Mouse (Mus musculus): ENCODE measurements around the gene Gtsf1. TPM values are rescaled to one million over a fixed set of nuclear protein-coding genes. Genes with fewer than 3 reads are reported as not detected.

Gtsf1 gene
- polyA plus RNA-seq, 1 experiment from 2014 or later = not detected

DNA sequence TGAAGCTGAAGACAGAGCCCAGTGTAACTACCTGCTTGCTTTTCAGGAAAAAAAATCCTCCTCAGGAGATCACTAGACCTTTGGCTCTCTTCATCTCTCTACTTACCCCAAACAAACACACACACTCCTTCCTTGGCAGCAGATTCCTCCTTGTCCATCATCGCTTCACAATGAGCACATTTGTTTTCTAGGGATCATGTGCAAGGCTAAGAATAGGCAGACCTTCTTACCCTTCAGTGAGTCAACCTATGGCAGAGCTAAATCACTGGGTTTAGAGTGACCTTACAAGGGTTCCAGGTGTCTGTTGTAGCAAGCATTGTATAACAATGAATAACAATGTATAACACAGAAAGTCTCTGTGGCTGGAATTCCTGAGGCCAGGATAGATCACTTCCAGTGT lies 58.5 kb downstream of the Gtsf1 start:
- no peak overlapping the region for H3K27ac ChIP-seq (replicated peaks)
- no peak overlapping the region for H3K9ac ChIP-seq (ENCODE audit: low read length)
- H3K27me3 ChIP-seq (ENCODE audit: control insufficient read depth, insufficient read depth, low read length) = no peaks in the 10 kb centered on the region
- TF ChIP-seq EP300 (optimal IDR thresholded peaks at IDR 0.05) = no peak
- TF ChIP-seq CTCF (IDR thresholded peaks at IDR 0.05; ENCODE audit: low read depth) = no peak
- H3K4me3 ChIP-seq (ENCODE audit: low read depth, low read length) = no peak overlapping the region
- WGBS = 81% methylated on average over 1 of the region's 1 CpGs
- H3K36me3 ChIP-seq (ENCODE audit: control insufficient read depth, insufficient read depth, low read length) = no peaks in the 10 kb centered on the region
- no peaks in the 10 kb centered on the region for H3K9me3 ChIP-seq (ENCODE audit: control insufficient read depth, low read length)
- no peak overlapping the region for H3K4me2 ChIP-seq (replicated peaks; ENCODE audit: low read depth)
- H3K4me1 ChIP-seq (replicated peaks; ENCODE audit: control insufficient read depth, insufficient read depth) = peaks cover 7% of the 10 kb centered on the region; the same call in 1 of the 2 replicates
- DNase-seq (ENCODE audit: low spot score) = no peak
- ATAC-seq (ENCODE audit: low FRiP score, low TSS enrichment) = no peak

DNA sequence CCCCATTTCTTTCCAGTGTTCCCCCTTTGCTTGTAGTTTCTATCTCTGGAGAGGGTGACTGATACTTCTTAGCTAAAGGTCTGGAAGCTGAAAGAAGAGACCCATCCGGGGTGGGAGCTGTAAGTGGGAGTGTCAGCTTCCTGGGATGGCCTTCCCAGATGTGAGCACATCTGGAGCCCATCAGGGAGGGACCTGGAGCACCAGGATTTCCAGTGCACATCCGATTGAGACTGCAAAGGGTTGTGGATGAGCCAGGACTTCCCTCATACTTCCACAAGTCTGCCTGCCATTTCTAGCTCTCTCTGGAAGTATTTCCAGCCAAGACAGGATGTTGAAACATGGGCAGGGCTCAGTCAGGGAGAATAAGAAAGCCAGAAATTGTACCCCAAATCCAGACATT lies 59.1 kb downstream of the Gtsf1 start:
- WGBS = 33% methylated on average over 2 of the region's 2 CpGs
- no peaks in the 10 kb centered on the region for H3K36me3 ChIP-seq (ENCODE audit: control insufficient read depth, insufficient read depth, low read length)
- H3K27me3 ChIP-seq (ENCODE audit: control insufficient read depth, insufficient read depth, low read length) = no peaks in the 10 kb centered on the region
- H3K27ac ChIP-seq (replicated peaks) = no peak overlapping the region
- H3K4me1 ChIP-seq (replicated peaks; ENCODE audit: control insufficient read depth, insufficient read depth) = peaks cover 3% of the 10 kb centered on the region; the same call in 1 of the 2 replicates
- TF ChIP-seq EP300 (optimal IDR thresholded peaks at IDR 0.05) (no peak), CTCF (IDR thresholded peaks at IDR 0.05; ENCODE audit: low read depth) (no peak)
- ATAC-seq (ENCODE audit: low FRiP score, low TSS enrichment) = no peak; the same call in 1 of the 2 replicates
- H3K4me3 ChIP-seq (ENCODE audit: low read depth, low read length) = no peak overlapping the region
- no peaks in the 10 kb centered on the region for H3K9me3 ChIP-seq (ENCODE audit: control insufficient read depth, low read length)
- H3K9ac ChIP-seq (ENCODE audit: low read length) = no peak overlapping the region
- no peak overlapping the region for H3K4me2 ChIP-seq (replicated peaks; ENCODE audit: low read depth)
- DNase-seq (ENCODE audit: low spot score) = no peak

DNA sequence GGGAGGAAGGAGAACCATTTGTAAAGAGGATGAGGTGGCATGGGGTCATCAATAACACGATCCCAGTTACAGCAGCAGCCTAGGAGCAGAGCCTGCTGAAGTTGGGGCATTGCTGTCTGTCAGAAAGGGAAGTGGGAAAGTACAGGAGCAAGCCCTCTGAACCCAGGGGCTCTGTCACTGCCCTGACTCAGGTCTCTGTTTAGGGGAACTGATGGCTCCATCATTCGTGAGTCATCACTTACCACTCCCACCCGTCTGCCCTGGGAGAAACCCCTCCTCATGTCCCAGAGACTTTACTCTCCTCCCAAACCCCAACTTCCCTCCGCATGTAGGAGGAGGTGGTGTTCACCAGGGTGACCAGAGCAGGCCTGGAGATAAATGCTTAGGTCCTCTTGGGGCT lies 59.8 kb downstream of the Gtsf1 start:
- no peak for ATAC-seq (ENCODE audit: low FRiP score, low TSS enrichment)
- Histone ChIP-seq H3K9me3 (ENCODE audit: control insufficient read depth, low read length) (no peaks in the 10 kb centered on the region), H3K27ac (replicated peaks) (no peak overlapping the region), H3K27me3 (ENCODE audit: control insufficient read depth, insufficient read depth, low read length) (no peaks in the 10 kb centered on the region), H3K36me3 (ENCODE audit: control insufficient read depth, insufficient read depth, low read length) (no peaks in the 10 kb centered on the region), H3K4me3 (ENCODE audit: low read depth, low read length) (no peak overlapping the region), H3K9ac (ENCODE audit: low read length) (no peak overlapping the region), H3K4me1 (replicated peaks; ENCODE audit: control insufficient read depth, insufficient read depth) (peaks cover 3% of the 10 kb centered on the region; the same call in 1 of the 2 replicates), H3K4me2 (replicated peaks; ENCODE audit: low read depth) (no peak overlapping the region)
- DNase-seq (ENCODE audit: low spot score) = no peak
- no peak for TF ChIP-seq CTCF (IDR thresholded peaks at IDR 0.05; ENCODE audit: low read depth)
- no peak for TF ChIP-seq EP300 (optimal IDR thresholded peaks at IDR 0.05)
- WGBS = 43% methylated on average over 4 of the region's 4 CpGs

DNA sequence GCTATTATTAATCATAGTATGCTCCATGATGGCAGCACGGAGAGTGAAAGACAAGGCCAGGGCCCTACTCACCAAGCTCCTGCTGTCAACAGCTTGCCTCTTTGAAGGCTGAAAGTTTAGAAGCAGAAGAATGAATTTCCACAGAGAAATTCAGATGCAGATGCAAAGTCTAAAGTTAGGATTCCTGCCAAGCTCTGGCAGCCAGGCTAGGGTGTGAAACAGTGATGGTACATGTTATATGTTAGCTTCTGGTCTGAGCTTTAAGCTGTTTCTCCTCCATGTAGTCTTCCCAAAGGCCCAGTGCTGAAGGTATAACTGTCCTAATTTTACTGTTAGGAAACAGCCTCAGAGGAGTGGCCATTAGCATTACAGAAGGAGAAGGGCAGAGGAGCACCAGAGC lies 61.1 kb downstream of the Gtsf1 start:
- Histone ChIP-seq H3K4me2 (replicated peaks; ENCODE audit: low read depth) (no peak overlapping the region), H3K9me3 (ENCODE audit: control insufficient read depth, low read length) (no peaks in the 10 kb centered on the region), H3K27me3 (ENCODE audit: control insufficient read depth, insufficient read depth, low read length) (no peaks in the 10 kb centered on the region), H3K36me3 (ENCODE audit: control insufficient read depth, insufficient read depth, low read length) (no peaks in the 10 kb centered on the region), H3K4me1 (replicated peaks; ENCODE audit: control insufficient read depth, insufficient read depth) (peaks cover 3% of the 10 kb centered on the region; the same call in 1 of the 2 replicates), H3K9ac (ENCODE audit: low read length) (no peak overlapping the region), H3K4me3 (ENCODE audit: low read depth, low read length) (no peak overlapping the region), H3K27ac (replicated peaks) (peak overlapping the region; percentile 61)
- no peak for DNase-seq (ENCODE audit: low spot score)
- no peak for ATAC-seq (ENCODE audit: low FRiP score, low TSS enrichment)
- TF ChIP-seq EP300 (optimal IDR thresholded peaks at IDR 0.05) (no peak), CTCF (IDR thresholded peaks at IDR 0.05; ENCODE audit: low read depth) (no peak)
- WGBS = 63% methylated on average over 1 of the region's 1 CpGs

DNA sequence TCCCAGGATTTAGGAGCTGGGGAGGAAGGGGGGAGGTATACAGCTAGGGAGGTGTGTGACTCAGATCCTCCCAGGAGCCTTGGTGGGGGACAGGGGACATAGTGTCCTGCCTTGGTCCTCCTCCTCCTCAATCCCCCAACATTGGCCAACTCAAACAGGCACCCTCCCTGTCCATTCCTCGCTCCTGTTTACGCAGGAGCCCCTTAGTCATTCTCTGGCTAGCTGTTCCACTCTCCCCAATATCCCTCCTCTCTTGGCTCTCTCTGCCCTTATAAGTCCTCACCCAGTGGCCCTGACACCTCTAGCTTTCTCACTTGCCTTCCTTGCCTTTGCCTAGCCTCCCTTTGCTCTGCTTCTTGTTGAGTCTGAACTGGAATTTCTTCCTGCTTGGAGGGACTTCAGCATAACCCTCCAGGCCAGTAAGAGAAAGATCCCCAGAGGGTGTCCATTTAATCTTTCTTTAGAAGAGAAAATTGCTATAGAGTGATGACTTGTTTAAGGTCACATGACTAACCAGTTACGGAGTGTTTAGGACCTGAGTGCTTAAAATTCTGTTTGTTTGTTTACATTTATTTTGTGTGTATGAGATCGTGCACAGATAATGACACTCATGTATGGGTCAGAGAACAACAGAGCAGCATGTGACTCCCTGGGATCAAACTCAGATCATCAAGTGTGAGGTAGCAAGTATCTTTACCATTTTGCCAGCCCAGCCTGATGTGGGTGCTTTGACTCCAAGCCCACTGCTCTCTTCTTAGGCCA lies 61.9 kb downstream of the Gtsf1 start:
- H3K4me3 ChIP-seq (ENCODE audit: low read depth, low read length) = no peak overlapping the region
- H3K9ac ChIP-seq (ENCODE audit: low read length) = no peak overlapping the region
- no peak overlapping the region for H3K4me2 ChIP-seq (replicated peaks; ENCODE audit: low read depth)
- DNase-seq (ENCODE audit: low spot score) = no peak
- ATAC-seq (ENCODE audit: low FRiP score, low TSS enrichment) = peak; percentile 14; the same call in 1 of the 2 replicates
- H3K4me1 ChIP-seq (replicated peaks; ENCODE audit: control insufficient read depth, insufficient read depth) = peaks cover 3% of the 10 kb centered on the region; the same call in 1 of the 2 replicates
- no peaks in the 10 kb centered on the region for H3K36me3 ChIP-seq (ENCODE audit: control insufficient read depth, insufficient read depth, low read length)
- WGBS = 63% methylated on average over 4 of the region's 4 CpGs
- no peaks in the 10 kb centered on the region for H3K9me3 ChIP-seq (ENCODE audit: control insufficient read depth, low read length)
- no peaks in the 10 kb centered on the region for H3K27me3 ChIP-seq (ENCODE audit: control insufficient read depth, insufficient read depth, low read length)
- TF ChIP-seq EP300 (optimal IDR thresholded peaks at IDR 0.05) (no peak), CTCF (IDR thresholded peaks at IDR 0.05; ENCODE audit: low read depth) (no peak)
- H3K27ac ChIP-seq (replicated peaks) = peak overlapping the region; percentile 87
